Mouse (Mus musculus) neural tube, embryonic 15.5 days (tissue): ENCODE measurements around the gene Lypd1. TPM values are rescaled to one million over a fixed set of nuclear protein-coding genes. Genes with fewer than 3 reads are reported as not detected.

ENCODE experiments used
- ATAC-seq: fragments of 200-750 bp; cut with Nextera tagmentation; 2 replicates; pipeline ENCODE4 v1.8.0; 2017; ENCODE audit warnings: mild to moderate bottlenecking, moderate TSS enrichment, moderate library complexity; ENCODE audit not compliant: low FRiP score
- H3K27ac ChIP-seq: fragments of 300-500 bp; sonication (generic); replicated peaks from 2 replicates; pipeline ENCODE4 v1.5.1; 2015; ENCODE audit warnings: mild to moderate bottlenecking, inconsistent platforms
- H3K27me3 ChIP-seq: fragments of 300-500 bp; sonication (generic); replicated peaks from 2 replicates; pipeline ENCODE4 v1.6.1; 2015; ENCODE audit warnings: inconsistent platforms
- H3K36me3 ChIP-seq: fragments of 300-500 bp; sonication (generic); 2 replicates; pipeline ENCODE4 v1.6.1; 2015; ENCODE audit warnings: inconsistent platforms
- H3K4me1 ChIP-seq: fragments of 300-500 bp; sonication (generic); 2 replicates; pipeline ENCODE4 v1.6.1; 2015; ENCODE audit warnings: inconsistent platforms
- H3K4me2 ChIP-seq: fragments of 300-500 bp; sonication (generic); 2 replicates; pipeline ENCODE4 v1.6.1; 2015; ENCODE audit warnings: inconsistent platforms, mild to moderate bottlenecking, moderate library complexity
- H3K4me3 ChIP-seq: fragments of 300-500 bp; sonication (generic); replicated peaks from 2 replicates; pipeline ENCODE4 v1.5.1; 2015; ENCODE audit warnings: mild to moderate bottlenecking, inconsistent platforms
- H3K9ac ChIP-seq: fragments of 300-500 bp; sonication (generic); replicated peaks from 2 replicates; pipeline ENCODE4 v1.6.1; 2015; ENCODE audit warnings: mild to moderate bottlenecking, inconsistent platforms
- H3K9me3 ChIP-seq: fragments of 300-500 bp; sonication (generic); replicated peaks from 2 replicates; pipeline ENCODE4 v1.6.1; 2016; ENCODE audit warnings: inconsistent platforms
- WGBS: fragments of 180-500 bp; shearing (Covaris S2); methylation state at CpG from one replicate; pipeline ENCODE4 v1.1.7; 2015; ENCODE audit warnings: mixed read lengths; 5-methylcytosine and 5-hydroxymethylcytosine counted together
- polyA plus RNA-seq: library from polyadenylated mRNA; unstranded; fragments of >200 nt; fragmentation: Nextera tagmentation; extraction: Ambion mirVana; gene quantifications from 2 replicates; pipeline ENCODE4 v1.2.1, GENCODE M21; 2015

The Lypd1 gene
- 82.3 and 100 TPM in 2 replicates for polyA plus RNA-seq

DNA sequence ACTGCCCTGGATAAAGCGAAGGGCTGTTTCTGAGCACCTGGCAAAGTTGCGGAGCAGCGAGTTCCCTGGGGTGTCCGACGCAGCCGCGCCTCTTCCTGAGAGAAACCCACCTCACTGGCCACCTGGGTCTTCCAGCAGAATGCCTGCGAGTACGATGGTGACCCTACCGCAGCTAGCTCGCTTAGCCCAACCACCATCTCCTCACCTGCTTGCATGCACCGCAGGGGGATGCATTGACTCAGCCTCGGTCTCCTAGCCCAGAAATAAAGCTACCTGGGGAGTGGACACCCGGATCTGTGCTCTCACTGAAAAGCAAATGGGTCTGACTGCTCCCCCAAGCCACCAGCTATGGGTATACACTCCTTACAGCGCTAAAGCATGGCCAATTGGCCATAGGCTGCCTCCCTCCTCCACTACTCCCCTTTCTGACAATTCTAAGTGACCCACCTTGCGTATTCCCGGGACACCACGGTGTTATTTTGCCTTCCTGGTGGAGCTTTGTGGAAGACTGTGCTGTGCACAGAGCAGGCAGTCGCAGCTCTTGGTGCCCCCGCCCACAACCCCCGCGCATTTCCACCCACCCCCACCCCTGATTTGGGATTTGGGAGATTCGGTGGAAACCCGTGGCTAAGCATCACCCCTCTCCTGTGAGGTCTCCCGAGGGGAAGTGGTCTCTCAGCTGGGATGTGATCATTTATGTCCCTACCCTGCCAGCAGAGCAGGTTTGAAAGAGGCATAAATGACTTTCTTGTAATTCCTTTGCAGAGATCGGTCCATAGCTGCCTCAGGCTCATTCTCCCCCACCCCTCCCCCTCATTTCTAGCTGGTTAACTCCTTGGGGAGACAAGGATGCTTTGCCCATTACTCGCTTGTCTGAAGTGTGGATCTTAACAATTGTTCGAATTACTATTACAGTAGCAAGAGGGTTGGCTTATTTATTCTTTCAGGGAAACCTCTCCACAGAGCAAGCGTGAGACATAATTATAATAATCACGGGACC, at the start of gene Lypd1:
Gene Lypd1, minus strand, starts transcription at position 501 of the 1,000 bp plus-strand sequence.
- ATAC-seq = peak; percentile 27; the same call in 1 of the 2 replicates
- Histone ChIP-seq H3K9me3 (no peaks in the 10 kb centered on the region), H3K9ac (peak within 1 kb of the TSS; percentile 55), H3K27ac (peak within 1 kb of the TSS; percentile 46), H3K27me3 (no peaks in the 10 kb centered on the region), H3K36me3 (no peaks in the 10 kb centered on the region), H3K4me3 (peak within 1 kb of the TSS; percentile 46), H3K4me1 (peaks cover 35% of the 10 kb centered on the region), H3K4me2 (peak within 1 kb of the TSS; percentile 78)
- 2% methylated on average over 30 of the region's 30 CpGs for WGBS

DNA sequence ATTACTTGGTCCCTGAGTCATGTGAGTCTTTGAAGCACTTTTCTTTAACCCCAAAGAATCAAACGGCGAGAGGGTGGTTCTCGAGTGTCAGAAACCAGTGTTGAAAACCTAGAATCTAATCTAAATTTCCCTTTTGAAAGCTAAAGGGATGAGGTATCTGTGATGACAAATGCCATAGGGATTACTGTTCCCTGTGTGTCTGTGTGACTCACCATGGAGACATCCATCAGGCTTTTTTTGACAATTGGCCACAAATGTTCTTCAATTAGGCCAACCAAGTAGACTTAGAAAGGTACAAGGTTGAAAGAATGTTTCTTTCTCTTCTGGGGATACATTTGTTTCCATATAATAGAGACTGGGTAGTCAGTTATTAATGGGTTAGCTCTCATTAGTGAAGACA, 38.1 kb upstream of the Lypd1 start:
- Histone ChIP-seq H3K4me1 (no peaks in the 10 kb centered on the region), H3K27ac (no peak overlapping the region), H3K4me3 (no peak overlapping the region), H3K36me3 (no peaks in the 10 kb centered on the region), H3K9me3 (no peaks in the 10 kb centered on the region), H3K27me3 (no peaks in the 10 kb centered on the region), H3K9ac (no peak overlapping the region), H3K4me2 (no peak overlapping the region)
- WGBS = 96% methylated on average over 3 of the region's 3 CpGs
- no peak for ATAC-seq

DNA sequence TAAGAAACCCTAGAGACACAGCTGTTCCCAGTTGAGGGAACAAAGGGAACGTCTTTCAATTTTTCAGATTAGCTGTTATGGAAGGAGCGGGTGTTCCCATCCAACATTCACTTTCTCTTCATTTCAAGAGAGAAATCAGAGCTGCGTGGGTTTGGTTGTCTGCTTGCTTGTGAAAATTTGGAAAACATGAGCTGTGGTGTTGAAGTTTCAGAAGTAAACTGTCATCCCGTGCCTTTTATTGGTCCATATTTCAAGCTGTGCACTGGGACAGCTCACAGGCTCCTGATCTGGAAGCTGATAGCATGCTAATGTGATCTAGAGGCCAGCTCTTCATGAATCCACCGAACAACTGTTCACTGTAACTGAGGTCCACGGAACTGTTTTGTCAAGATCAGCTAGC, 36.2 kb upstream of the Lypd1 start:
- Histone ChIP-seq H3K36me3 (no peaks in the 10 kb centered on the region), H3K4me2 (no peak overlapping the region), H3K27me3 (no peaks in the 10 kb centered on the region), H3K9me3 (no peaks in the 10 kb centered on the region), H3K9ac (no peak overlapping the region), H3K27ac (no peak overlapping the region), H3K4me1 (peaks cover 4% of the 10 kb centered on the region; the same call in 1 of the 2 replicates), H3K4me3 (no peak overlapping the region)
- ATAC-seq = no peak
- WGBS = 76% methylated on average over 6 of the region's 6 CpGs

DNA sequence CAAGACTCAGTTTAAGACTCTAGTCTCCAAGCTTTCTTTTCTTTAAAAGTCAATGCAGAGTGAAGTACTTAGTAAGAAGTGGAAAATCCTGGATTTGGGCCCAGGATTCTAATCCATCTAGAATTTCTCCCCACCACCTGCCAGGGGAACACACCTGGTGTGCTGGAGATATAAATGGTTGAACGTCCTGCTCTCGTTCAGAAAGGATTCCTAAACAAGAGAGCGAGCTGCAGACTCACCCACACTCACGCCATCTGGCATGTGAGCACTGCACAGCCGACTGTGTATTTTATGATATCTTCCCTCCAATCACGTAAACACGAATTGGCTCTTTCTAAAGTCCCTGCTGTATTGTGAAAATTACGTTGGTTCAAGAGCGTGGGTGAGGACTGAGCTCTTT, 32.2 kb upstream of the Lypd1 start:
- WGBS = 44% methylated on average over 9 of the region's 9 CpGs
- peak overlapping the region; percentile 52 for H3K27ac ChIP-seq
- no peaks in the 10 kb centered on the region for H3K9me3 ChIP-seq
- H3K36me3 ChIP-seq = no peaks in the 10 kb centered on the region
- peaks cover 8% of the 10 kb centered on the region for H3K4me1 ChIP-seq
- no peak overlapping the region for H3K4me3 ChIP-seq
- H3K4me2 ChIP-seq = no peak overlapping the region
- no peak for ATAC-seq
- H3K9ac ChIP-seq = no peak overlapping the region
- no peaks in the 10 kb centered on the region for H3K27me3 ChIP-seq

DNA sequence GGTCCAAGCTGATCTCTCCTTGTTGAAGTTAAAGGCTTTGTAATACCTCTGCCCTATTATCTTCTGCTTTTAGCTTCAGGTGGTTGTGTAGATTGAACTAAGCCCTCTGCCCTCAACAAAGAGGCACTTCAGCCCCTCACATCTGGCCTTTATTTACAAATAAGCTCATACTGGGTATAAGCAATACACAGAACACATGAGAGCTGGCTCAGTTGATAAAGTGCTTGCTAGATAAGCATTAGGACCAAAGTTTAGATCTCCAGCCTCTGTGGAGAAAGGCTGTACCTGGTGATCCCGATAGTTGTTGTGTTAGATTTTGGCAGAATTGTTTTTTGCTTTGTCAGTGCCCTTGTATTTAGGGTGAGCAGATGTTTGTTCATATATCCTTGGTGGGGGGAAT, 30.4 kb upstream of the Lypd1 start:
- H3K4me1 ChIP-seq = peaks cover 8% of the 10 kb centered on the region
- 93% methylated on average over 1 of the region's 1 CpGs for WGBS
- H3K9me3 ChIP-seq = no peaks in the 10 kb centered on the region
- H3K9ac ChIP-seq = no peak overlapping the region
- H3K36me3 ChIP-seq = no peaks in the 10 kb centered on the region
- no peaks in the 10 kb centered on the region for H3K27me3 ChIP-seq
- no peak overlapping the region for H3K27ac ChIP-seq
- no peak for ATAC-seq
- H3K4me2 ChIP-seq = no peak overlapping the region
- H3K4me3 ChIP-seq = no peak overlapping the region

DNA sequence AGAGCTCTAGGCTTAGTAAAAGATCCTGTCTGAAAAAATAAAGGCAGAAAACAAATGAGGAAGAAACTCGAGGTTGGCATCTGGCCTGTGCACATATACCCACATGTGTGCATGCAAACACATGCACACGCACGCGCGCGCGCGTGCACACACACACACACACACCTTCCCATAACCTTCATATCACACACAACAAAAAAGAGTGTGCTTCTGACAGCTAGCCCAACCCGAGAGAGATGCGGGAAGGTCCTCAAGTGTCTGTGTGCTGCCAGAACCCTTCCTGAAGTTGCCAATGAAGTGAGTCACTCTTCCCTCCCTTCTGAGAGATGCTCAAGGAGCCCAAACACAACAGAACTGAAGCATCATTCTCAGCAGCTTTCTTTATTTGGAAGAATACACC, 12.6 kb upstream of the Lypd1 start:
- no peak overlapping the region for H3K4me3 ChIP-seq
- no peak for ATAC-seq
- no peaks in the 10 kb centered on the region for H3K9me3 ChIP-seq
- no peaks in the 10 kb centered on the region for H3K36me3 ChIP-seq
- no peaks in the 10 kb centered on the region for H3K27me3 ChIP-seq
- no peaks in the 10 kb centered on the region for H3K4me1 ChIP-seq
- no peak overlapping the region for H3K9ac ChIP-seq
- WGBS = 96% methylated on average over 10 of the region's 10 CpGs
- no peak overlapping the region for H3K27ac ChIP-seq
- H3K4me2 ChIP-seq = no peak overlapping the region

DNA sequence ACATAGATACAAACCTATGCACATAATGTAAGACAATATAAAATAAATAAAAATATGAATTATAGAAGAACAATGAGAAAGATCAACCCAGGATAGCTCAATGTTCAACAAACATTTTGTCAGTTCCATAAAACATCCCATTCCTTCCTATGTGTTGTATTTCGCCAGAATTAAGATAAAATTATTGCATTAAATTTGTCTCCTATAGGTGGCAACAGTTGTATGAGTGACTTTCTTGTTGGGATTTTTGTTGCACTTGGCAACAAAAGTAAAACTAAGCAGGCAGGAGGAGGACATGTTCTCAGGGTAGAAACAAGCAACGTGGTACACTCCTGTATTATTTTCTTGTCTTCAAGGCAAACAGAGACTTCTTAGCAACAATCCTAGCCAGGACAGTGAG, 10.2 kb upstream of the Lypd1 start:
- Histone ChIP-seq H3K4me2 (no peak overlapping the region), H3K36me3 (no peaks in the 10 kb centered on the region), H3K27me3 (no peaks in the 10 kb centered on the region), H3K9me3 (no peaks in the 10 kb centered on the region; the same call in 1 of the 2 replicates), H3K4me3 (no peak overlapping the region), H3K4me1 (no peaks in the 10 kb centered on the region), H3K9ac (no peak overlapping the region), H3K27ac (no peak overlapping the region)
- 80% methylated on average over 2 of the region's 2 CpGs for WGBS
- no peak for ATAC-seq

DNA sequence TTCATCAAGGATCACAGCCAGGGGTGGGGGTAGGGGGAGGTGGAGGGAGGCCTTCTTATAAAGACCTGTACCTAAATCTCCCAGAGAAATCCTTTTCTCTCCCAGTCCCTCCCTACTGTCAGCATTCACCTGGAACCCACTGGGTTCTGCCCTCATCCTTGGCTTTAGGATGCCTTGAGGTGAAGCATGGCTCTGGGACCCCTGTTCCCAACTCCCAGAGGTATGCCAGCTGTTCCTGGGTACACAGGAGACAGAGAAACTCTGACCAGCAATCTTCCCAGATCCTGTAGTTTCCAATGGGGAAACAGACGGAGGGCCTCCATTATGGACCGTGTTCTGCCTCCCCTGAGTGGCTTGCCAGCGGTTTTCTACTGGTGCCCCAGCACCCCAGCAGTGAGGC, 7.8 kb upstream of the Lypd1 start:
- no peaks in the 10 kb centered on the region for H3K36me3 ChIP-seq
- H3K27me3 ChIP-seq = no peaks in the 10 kb centered on the region
- H3K27ac ChIP-seq = no peak overlapping the region
- ATAC-seq = no peak
- H3K9ac ChIP-seq = no peak overlapping the region
- 99% methylated on average over 3 of the region's 3 CpGs for WGBS
- H3K4me1 ChIP-seq = no peaks in the 10 kb centered on the region
- no peak overlapping the region for H3K4me2 ChIP-seq
- no peaks in the 10 kb centered on the region; the same call in 1 of the 2 replicates for H3K9me3 ChIP-seq
- no peak overlapping the region for H3K4me3 ChIP-seq

DNA sequence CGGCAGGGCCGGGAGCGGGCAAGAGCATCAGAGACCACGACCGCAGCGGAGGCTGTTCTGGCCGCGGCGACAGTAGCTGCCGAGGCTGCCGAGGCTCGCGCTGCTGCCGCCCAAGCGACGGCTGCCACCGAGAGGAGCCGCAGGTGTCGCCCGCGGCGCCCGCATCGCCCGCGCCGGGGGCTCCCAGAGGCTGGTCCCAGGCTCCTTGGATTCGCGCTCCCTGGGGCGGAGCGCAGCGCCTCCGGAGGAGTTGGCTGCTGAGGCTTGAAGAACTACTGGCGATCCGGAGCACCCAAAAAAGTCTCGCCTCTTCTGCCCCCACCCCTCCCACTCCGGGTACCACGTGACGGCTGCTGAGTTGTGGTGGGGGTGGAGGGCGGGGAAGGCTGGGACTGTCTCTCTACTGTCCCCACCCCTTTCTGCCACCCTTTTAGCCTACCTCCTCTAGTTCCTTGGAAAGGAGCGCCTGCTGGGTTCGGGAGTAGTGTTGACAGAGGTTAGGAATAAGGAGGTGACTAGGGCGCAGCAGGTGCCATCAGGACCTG, 928 bp downstream of the Lypd1 start:
- Histone ChIP-seq H3K9ac (peak overlapping the region; percentile 55), H3K36me3 (no peaks in the 10 kb centered on the region), H3K4me2 (peak overlapping the region; percentile 78), H3K4me1 (peaks cover 35% of the 10 kb centered on the region), H3K4me3 (peak overlapping the region; percentile 46), H3K9me3 (no peaks in the 10 kb centered on the region), H3K27me3 (no peaks in the 10 kb centered on the region), H3K27ac (peak overlapping the region; percentile 46; the same call in 1 of the 2 replicates)
- ATAC-seq = peak; percentile 82
- under 1% methylated on average over 43 of the region's 43 CpGs for WGBS

DNA sequence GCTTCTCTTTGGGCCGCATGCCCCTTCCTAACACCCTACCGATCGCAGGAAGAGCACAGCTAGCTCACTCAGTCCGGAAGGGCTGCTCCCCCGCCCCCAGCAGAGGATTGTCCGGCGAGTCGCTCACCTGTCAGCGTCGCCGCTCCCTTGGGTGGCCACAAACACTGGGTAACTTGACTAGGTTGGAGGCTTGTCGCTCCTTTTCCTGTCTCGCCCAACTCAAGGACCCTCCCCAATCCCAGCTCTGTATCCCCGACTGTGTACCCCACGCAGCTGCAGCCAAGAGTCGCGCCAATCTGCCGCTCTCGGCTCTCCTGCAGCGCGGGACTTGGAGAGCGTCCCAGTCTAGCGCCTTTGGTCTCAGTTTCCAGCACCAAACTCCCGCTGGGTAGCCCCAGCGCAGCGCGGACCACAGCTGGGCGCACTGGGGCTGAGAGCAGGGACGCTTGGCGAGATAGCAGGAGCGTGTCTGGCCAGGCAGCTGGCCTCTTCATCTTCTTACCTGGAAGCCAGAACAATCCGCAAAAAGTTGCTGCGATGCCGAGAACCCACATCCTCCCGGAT, 1.5 kb downstream of the Lypd1 start:
- 0% methylated on average over 35 of the region's 35 CpGs for WGBS
- Histone ChIP-seq H3K36me3 (no peaks in the 10 kb centered on the region), H3K4me1 (peaks cover 35% of the 10 kb centered on the region), H3K9me3 (no peaks in the 10 kb centered on the region), H3K4me2 (peak overlapping the region; percentile 78), H3K27me3 (no peaks in the 10 kb centered on the region), H3K9ac (peak overlapping the region; percentile 55), H3K4me3 (peak overlapping the region; percentile 46), H3K27ac (peak overlapping the region; percentile 13; the same call in 1 of the 2 replicates)
- ATAC-seq = peak; percentile 64

DNA sequence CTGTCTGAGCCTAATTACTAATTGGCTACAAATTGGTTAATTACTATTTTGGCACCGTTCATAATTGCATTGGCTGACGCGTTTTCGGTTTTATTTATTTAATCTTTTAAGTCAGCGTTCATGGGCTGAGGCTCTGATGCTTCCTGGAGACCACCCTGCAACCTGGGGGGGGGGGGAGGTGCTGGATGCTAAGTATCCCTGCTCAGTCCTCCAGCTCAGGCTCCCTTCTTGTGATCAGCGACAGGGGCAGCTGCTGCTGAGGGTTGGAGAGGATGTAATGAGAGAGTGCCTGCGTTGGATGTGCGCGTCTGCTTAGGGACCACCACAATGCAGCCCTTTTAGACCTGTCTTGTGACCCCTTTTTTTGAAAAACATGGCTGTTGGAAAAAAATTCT, 2.0 kb downstream of the Lypd1 start:
- Histone ChIP-seq H3K36me3 (no peaks in the 10 kb centered on the region), H3K9ac (peak overlapping the region; percentile 55; the same call in 1 of the 2 replicates), H3K4me1 (peaks cover 35% of the 10 kb centered on the region), H3K27me3 (no peaks in the 10 kb centered on the region), H3K4me3 (peak overlapping the region; percentile 46), H3K9me3 (no peaks in the 10 kb centered on the region), H3K27ac (no peak overlapping the region), H3K4me2 (peak overlapping the region; percentile 78)
- ATAC-seq = peak; percentile 54; the same call in 1 of the 2 replicates
- under 1% methylated on average over 9 of the region's 9 CpGs for WGBS
